Mouse (Mus musculus) midbrain, embryonic 14.5 days (tissue): Measurements from ENCODE around the gene Nhlrc2. TPM values are rescaled to one million over a fixed set of nuclear protein-coding genes. Genes with fewer than 3 reads are reported as not detected.

Experiments used
- ATAC-seq: fragments of 200-750 bp; cut with Nextera tagmentation; 2 replicates; pipeline ENCODE4 v1.8.0; 2017; ENCODE audit warnings: moderate number of reproducible peaks, moderate library complexity; ENCODE audit not compliant: low FRiP score, low TSS enrichment
- DNase-seq: peaks from one replicate; pipeline ENCODE4 v3.0.0-alpha.2; 2015
- H3K27ac ChIP-seq: fragments of 300-500 bp; sonication (generic); replicated peaks from 2 replicates; pipeline ENCODE4 v1.5.1; 2014; ENCODE audit warnings: mild to moderate bottlenecking, low read depth, low read length, moderate library complexity
- H3K27me3 ChIP-seq: fragments of 300-500 bp; sonication (generic); 2 replicates; pipeline ENCODE4 v1.6.1; 2014; ENCODE audit warnings: low read length, control low read depth, mixed read lengths; ENCODE audit not compliant: control insufficient read depth, insufficient read depth
- H3K36me3 ChIP-seq: fragments of 300-500 bp; sonication (generic); 2 replicates; pipeline ENCODE4 v1.6.1; 2014; ENCODE audit warnings: low read length, control low read depth; ENCODE audit not compliant: control insufficient read depth, insufficient read depth
- H3K4me1 ChIP-seq: fragments of 300-500 bp; sonication (generic); 2 replicates; pipeline ENCODE4 v1.6.1; 2014; ENCODE audit warnings: mild to moderate bottlenecking, antibody characterized with exemption, low read length, control low read depth; ENCODE audit not compliant: control insufficient read depth, insufficient read depth
- H3K4me2 ChIP-seq: fragments of 300-500 bp; sonication (generic); 2 replicates; pipeline ENCODE4 v1.6.1; 2014; ENCODE audit warnings: mild to moderate bottlenecking, low read length, moderate library complexity
- H3K4me3 ChIP-seq: fragments of 300-500 bp; sonication (generic); replicated peaks from 2 replicates; pipeline ENCODE4 v1.5.1; 2014; ENCODE audit warnings: low read depth, low read length
- H3K9ac ChIP-seq: fragments of 300-500 bp; sonication (generic); replicated peaks from 2 replicates; pipeline ENCODE4 v1.6.1; 2014; ENCODE audit warnings: mild to moderate bottlenecking, low read length, moderate library complexity
- H3K9me3 ChIP-seq: fragments of 300-500 bp; sonication (generic); 2 replicates; pipeline ENCODE4 v1.6.1; 2016; ENCODE audit warnings: low read length, control low read depth, mixed read lengths; ENCODE audit not compliant: control insufficient read depth
- WGBS: fragments of 180-500 bp; shearing (Covaris S2); extraction: QIAGEN DNeasy Blood & Tissue Kit; methylation state at CpG from one replicate; pipeline ENCODE4 v1.1.7; 2014; 5-methylcytosine and 5-hydroxymethylcytosine counted together
- polyA plus RNA-seq: library from polyadenylated mRNA; unstranded; fragments of >200 nt; fragmentation: Nextera tagmentation; extraction: Ambion mirVana; gene quantifications from 2 replicates; pipeline ENCODE4 v1.2.1, GENCODE M21; 2014

The Nhlrc2 gene
- polyA plus RNA-seq, 1 experiment from 2014 or later, result 11.5 TPM

DNA sequence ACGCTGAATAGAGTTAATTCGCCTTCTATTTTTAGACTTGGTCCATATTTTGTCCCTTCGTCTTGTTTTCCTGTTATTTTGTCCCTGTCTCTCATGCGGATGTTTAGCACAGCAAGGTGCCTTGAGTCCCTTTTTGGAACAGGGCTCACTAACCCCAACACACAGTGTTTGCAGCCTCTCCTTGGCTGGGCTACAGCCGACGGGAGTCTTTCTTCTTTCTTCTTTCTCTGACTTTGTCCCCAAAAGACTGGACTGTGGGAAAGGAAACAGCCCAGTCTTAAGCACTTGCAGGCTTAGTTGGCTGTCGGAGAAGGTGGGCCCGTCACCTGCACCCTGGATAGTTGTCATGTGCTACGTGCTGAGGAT is 89.6 kb downstream of the Nhlrc2 start:
- no peak overlapping the region for H3K27ac ChIP-seq
- WGBS, result 56% methylated on average over 9 of the region's 9 CpGs
- no peak overlapping the region for H3K4me2 ChIP-seq
- DNase-seq, result no peak
- no peak for ATAC-seq
- H3K4me3 ChIP-seq, result no peak overlapping the region
- H3K27me3 ChIP-seq, result no peaks in the 10 kb centered on the region
- no peaks in the 10 kb centered on the region for H3K36me3 ChIP-seq
- H3K9ac ChIP-seq, result no peak overlapping the region
- no peaks in the 10 kb centered on the region for H3K9me3 ChIP-seq
- H3K4me1 ChIP-seq, result no peaks in the 10 kb centered on the region

DNA sequence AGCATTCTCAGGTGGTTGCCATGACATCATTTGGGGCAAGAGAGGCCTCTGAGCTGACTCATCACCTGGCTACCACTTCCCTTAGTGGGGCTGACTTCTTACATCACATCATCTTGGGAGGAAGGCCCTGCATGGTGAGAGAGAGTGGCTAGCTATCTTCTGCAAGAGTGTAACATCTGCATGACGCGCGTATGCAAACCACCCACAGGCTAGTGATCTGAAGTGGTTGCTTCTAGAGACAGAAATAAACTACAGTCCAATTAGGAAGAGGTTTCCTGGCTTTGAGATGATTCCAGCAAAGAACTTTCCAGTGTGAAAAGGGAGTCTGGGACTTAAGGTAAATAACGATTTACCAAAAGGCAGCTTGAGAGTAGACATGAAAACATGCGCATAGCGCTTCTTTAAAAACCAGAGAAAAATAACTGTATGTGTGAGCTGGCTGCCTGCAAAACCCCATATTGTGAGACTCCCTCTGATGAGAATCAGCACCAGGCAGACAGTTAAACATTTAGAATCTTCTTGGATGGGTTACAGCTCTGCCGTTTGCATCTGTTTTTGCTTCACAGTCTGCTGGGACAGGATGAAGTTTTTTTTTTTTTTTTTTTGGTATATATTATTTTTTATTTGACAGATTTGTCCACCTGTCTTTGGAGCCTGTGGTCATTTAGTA is 99.5 kb downstream of the Nhlrc2 start:
- Histone ChIP-seq H3K4me2 (no peak overlapping the region), H3K27me3 (no peaks in the 10 kb centered on the region), H3K4me3 (no peak overlapping the region), H3K9me3 (no peaks in the 10 kb centered on the region), H3K4me1 (peaks cover 8% of the 10 kb centered on the region; the same call in 1 of the 2 replicates), H3K9ac (no peak overlapping the region), H3K36me3 (no peaks in the 10 kb centered on the region), H3K27ac (no peak overlapping the region)
- no peak for ATAC-seq
- 93% methylated on average over 7 of the region's 7 CpGs for WGBS
- no peak for DNase-seq

DNA sequence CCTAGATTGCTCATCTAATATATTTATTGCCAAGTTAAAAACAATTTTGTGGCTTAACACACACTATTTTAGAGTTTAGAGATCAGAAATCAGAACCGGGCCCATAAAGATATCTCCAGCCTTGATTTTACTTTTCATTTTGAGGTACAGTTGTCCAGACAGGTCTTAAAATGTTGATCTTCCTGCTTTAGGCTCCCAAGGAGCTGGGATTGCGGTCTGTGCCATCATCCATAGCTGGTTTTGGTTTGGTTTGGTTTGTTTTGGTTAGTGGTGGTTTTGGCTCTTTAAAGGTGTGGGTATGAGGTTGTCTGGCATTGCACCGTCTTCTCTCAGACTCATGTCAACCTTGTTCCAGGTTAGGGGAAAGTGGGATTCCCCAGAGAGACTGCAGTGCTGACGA is 103.2 kb downstream of the Nhlrc2 start:
- H3K27me3 ChIP-seq, result no peaks in the 10 kb centered on the region
- 83% methylated on average over 4 of the region's 4 CpGs for WGBS

DNA sequence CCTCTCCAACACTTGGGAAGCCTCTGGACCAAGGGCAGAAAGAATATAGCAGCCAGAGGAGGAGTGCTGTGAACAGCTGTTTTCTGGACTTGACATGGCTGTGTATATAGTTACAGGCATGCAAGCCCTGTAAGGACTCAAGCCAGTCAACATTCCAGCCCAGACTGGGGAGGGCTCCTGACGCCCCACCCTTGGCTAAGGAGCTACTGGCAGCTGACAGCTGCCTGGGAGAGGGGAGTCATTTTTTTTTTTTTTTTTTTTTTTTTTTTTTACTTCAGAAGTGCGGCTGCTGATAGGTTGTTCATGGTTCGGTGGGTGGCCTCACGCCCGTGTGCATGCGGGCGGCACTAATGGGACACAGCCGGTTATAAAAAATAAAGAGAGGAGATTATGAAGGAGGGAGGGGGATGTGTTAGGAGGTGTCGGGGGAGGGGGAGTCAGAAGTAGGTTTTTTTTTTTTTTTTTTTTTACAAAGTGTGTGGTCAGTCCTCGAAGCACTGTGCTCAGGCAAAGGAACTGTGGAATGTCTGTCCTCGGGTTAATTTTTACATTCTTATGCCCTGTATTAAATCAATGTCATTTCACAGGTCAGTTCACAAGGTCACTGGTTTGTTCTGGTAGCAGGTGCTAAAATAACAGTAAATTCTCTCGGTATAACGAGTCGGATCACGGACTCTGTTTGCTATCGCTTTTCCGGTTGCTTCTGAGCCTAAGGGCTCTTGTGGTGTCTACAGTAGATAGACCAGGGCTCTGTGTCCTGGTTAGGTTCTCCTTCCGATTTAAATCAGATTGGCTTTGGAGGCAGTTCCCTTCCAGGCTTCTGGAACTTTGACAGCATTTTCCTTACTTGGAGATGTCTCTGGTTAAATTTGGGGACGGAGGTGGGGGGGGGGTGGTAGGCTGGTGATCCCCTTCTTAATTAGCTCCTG is 104.2 kb downstream of the Nhlrc2 start:
- Histone ChIP-seq H3K9me3 (no peaks in the 10 kb centered on the region), H3K4me1 (peaks cover 13% of the 10 kb centered on the region; the same call in 1 of the 2 replicates), H3K9ac (no peak overlapping the region), H3K27ac (no peak overlapping the region), H3K4me2 (peak overlapping the region; percentile 40), H3K27me3 (no peaks in the 10 kb centered on the region), H3K36me3 (no peaks in the 10 kb centered on the region), H3K4me3 (no peak overlapping the region)
- ATAC-seq (peak; percentile 27; the same call in 1 of the 2 replicates), DNase-seq (peak; percentile 61)
- 9% methylated on average over 19 of the region's 19 CpGs for WGBS

More for the DNA sequence above, 103.2 kb downstream of the Nhlrc2 start:
- no peaks in the 10 kb centered on the region for H3K36me3 ChIP-seq
- H3K4me2 ChIP-seq, result no peak overlapping the region
- no peak overlapping the region for H3K9ac ChIP-seq
- ATAC-seq (no peak), DNase-seq (no peak)
- H3K4me3 ChIP-seq, result no peak overlapping the region
- no peak overlapping the region for H3K27ac ChIP-seq
- no peaks in the 10 kb centered on the region for H3K9me3 ChIP-seq
- H3K4me1 ChIP-seq, result peaks cover 13% of the 10 kb centered on the region; the same call in 1 of the 2 replicates

Other genes starting within 250 kb of the Nhlrc2 start
- 0.23 and 0.37 TPM in 2 replicates for gene Nrap, start 158.2 kb upstream of the Nhlrc2 start, polyA plus RNA-seq
- gene Casp7, start 151.1 kb upstream of the Nhlrc2 start, polyA plus RNA-seq, result 17.2 and 19.3 TPM in 2 replicates
- gene Plekhs1, start 86.6 kb upstream of the Nhlrc2 start, polyA plus RNA-seq, result 0.18 and 0.27 TPM in 2 replicates
- 10.9 and 12.5 TPM in 2 replicates for gene Dclre1a, start within 50 bp of the Nhlrc2 start, polyA plus RNA-seq
- 0.91 and 1.2 TPM in 2 replicates for gene Adrb1, start 173.9 kb downstream of the Nhlrc2 start, polyA plus RNA-seq